In the genomic region with DNA sequence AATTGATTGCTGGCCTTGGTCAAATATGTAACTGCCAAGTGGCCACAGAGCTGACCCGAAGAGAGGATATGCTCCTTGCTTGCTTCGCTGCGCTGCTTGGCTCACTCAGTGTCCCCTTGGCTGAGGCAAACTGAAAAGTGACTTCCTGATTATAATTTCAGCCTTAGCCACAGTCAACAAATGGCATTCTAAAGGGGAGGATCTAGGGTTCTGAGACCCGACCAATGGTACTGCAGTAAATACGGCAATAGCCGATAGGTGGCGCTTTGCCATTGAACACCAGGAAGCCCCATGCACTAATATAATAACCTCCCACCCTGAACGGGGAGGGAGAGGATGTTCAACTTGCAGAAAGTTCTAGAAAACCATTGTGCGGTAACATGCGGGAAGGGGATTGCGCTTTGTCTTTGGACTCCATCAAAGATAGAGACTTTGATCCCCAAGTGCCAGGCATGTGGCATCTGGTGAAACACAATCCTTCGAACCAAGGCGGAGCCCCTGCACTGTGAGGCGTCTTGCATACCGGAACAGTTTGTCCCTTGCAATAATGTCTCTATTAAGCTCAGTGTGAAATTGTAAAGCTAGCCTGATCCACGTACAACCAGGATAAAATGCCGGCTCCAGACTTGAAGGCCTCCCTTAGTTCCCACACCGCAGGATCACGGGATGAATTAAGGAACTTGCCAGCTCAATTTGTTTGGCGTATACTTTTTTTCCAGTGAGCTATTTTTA, we compare ENCODE assay signal across 9 mouse cellular contexts.
A peak's percentile ranks its signal among the peaks of the same experiment; 100 is the strongest.
DNase-seq lines count a peak whose midpoint lies in the region; ATAC-seq lines count a peak whose summit lies in the region.
"Had no signal": no experiment of that assay in that cellular context is flagged by ENCODE, and none has a peak within 500 bp of the region (broad histone marks: within the 10 kb centered on the region; RNA-seq: fewer than 3 reads in every experiment).

No protein-coding gene starts in this region.

- 73% methylated on average over 20 of the region's 20 CpGs for WGBS in lung, embryonic 16.5 days

- H3K9me3 ChIP-seq in lung, embryonic 16.5 days (ENCODE audit: control insufficient read depth, low read length): no peaks in the 10 kb centered on the region

- H3K9ac ChIP-seq in lung, embryonic 16.5 days (ENCODE audit: low read length): no peak overlapping the region

- no peak overlapping the region for H3K4me2 ChIP-seq in lung, embryonic 16.5 days (ENCODE audit: low read depth, low read length)

- ATAC-seq in lung, embryonic 16.5 days (ENCODE audit: low read depth): peak; percentile 68

- no peak overlapping the region for H3K4me3 ChIP-seq in lung, embryonic 16.5 days (ENCODE audit: low read length)
- H3K4me3 ChIP-seq: erythroblast, embryonic 14.5 days had no signal

- H3K27ac ChIP-seq in lung, embryonic 16.5 days (ENCODE audit: low read length): no peak overlapping the region

- H3K27me3 ChIP-seq in lung, embryonic 16.5 days (ENCODE audit: control insufficient read depth, insufficient read depth, low read depth, low read length): no peaks in the 10 kb centered on the region

- H3K4me1 ChIP-seq in lung, embryonic 16.5 days (replicated peaks; ENCODE audit: control insufficient read depth, insufficient read depth, low read length): no peaks in the 10 kb centered on the region

- peak; percentile 24 for DNase-seq in adrenal gland, adult 2 months
- no peak for DNase-seq in adrenal gland, postnatal 4 days (ENCODE audit: low spot score in 2 of 2)
- DNase-seq in thymus, postnatal 0 days (ENCODE audit: low spot score): peak; percentile 7
- DNase-seq in thymus, postnatal 36 days: no peak
- peak; percentile 48 to 77 for DNase-seq in gastrocnemius, postnatal 4 days (ENCODE audit: low spot score in 2 of 2)
- DNase-seq in testis, postnatal 14 days (ENCODE audit: low spot score): peak; percentile 24
- DNase-seq in spleen, postnatal 4 days (ENCODE audit: low spot score in 2 of 2): no peak

- no peaks in the 10 kb centered on the region for H3K36me3 ChIP-seq in lung, embryonic 16.5 days (ENCODE audit: control insufficient read depth, insufficient read depth, low read length)

Comparison
In these comparisons a context has a peak if more than half of its experiments do, and no peak if none do; other contexts are left out.
1. DNase-seq: peak in adrenal gland, adult 2 months (single experiment), thymus, postnatal 0 days (single experiment), gastrocnemius, postnatal 4 days (2 of 2) and testis, postnatal 14 days (single experiment); none in adrenal gland, postnatal 4 days (0 of 2), thymus, postnatal 36 days (0 of 2) and spleen, postnatal 4 days (0 of 2).